In genomic region chr14:79770306-79771093, GRCm38 (mm10) we compare ENCODE assay signal across 7 mouse cellular contexts. TPM values are rescaled to one million over a fixed set of nuclear protein-coding genes. Genes with fewer than 3 reads are reported as not detected.
DNase-seq lines count a peak whose midpoint lies in the region; ATAC-seq and TF ChIP-seq lines count a peak whose summit lies in the region.

No protein-coding gene starts in this region.

- H3K9me3 ChIP-seq in forebrain, postnatal 0 days (ENCODE audit: low read length): no peaks in the 10 kb centered on the region
- no peaks in the 10 kb centered on the region for H3K9me3 ChIP-seq in liver, embryonic 16.5 days (replicated peaks; ENCODE audit: control insufficient read depth, low read length)

- H3K4me2 ChIP-seq in forebrain, postnatal 0 days (ENCODE audit: low read depth): peak overlapping the region; percentile 75
- peak overlapping the region; percentile 46 for H3K4me2 ChIP-seq in liver, embryonic 16.5 days (ENCODE audit: low read depth, low read length)

- TF ChIP-seq CTCF in forebrain, postnatal 0 days (IDR thresholded peaks at IDR 0.05; ENCODE audit: low read depth): 0 out of 2 replicates have a peak, but pooled peaks have one; percentile 1

- H3K36me3 ChIP-seq in forebrain, postnatal 0 days (ENCODE audit: insufficient read depth): 0 out of 2 replicates have a peak, but pooled peaks cover 4% of the 10 kb centered on the region
- no peaks in the 10 kb centered on the region for H3K36me3 ChIP-seq in liver, embryonic 16.5 days (ENCODE audit: control insufficient read depth, insufficient read depth)

- H3K9ac ChIP-seq in forebrain, postnatal 0 days: peak overlapping the region; percentile 65
- no peak overlapping the region for H3K9ac ChIP-seq in liver, embryonic 16.5 days (ENCODE audit: low read depth, low read length)

- WGBS in forebrain, postnatal 0 days: 2% methylated on average over 62 of the region's 62 CpGs
- WGBS in liver, embryonic 16.5 days (ENCODE audit: insufficient replicate concordance): 5% methylated on average over 62 of the region's 62 CpGs

- peaks cover 22% of the 10 kb centered on the region for H3K4me1 ChIP-seq in forebrain, postnatal 0 days (ENCODE audit: insufficient read depth)
- H3K4me1 ChIP-seq in liver, embryonic 16.5 days (ENCODE audit: control insufficient read depth, low read depth, low read length): no peaks in the 10 kb centered on the region; the same call in 1 of the 2 replicates

- H3K27ac ChIP-seq in forebrain, postnatal 0 days (ENCODE audit: low read depth, low read length): peak overlapping the region; percentile 94
- no peak overlapping the region for H3K27ac ChIP-seq in liver, embryonic 16.5 days (ENCODE audit: low read length)

- ATAC-seq in common myeloid progenitor, adult 5-6 weeks (replicated peaks; ENCODE audit: low read depth, poor library complexity, severe bottlenecking): 0 out of 2 replicates have a peak, but pooled peaks have one; percentile 1
- ATAC-seq in forebrain, postnatal 0 days: peak; percentile 39
- no peak for ATAC-seq in liver, embryonic 16.5 days (ENCODE audit: low read depth)

- no peaks in the 10 kb centered on the region; the same call in 1 of the 2 replicates for H3K27me3 ChIP-seq in forebrain, postnatal 0 days (ENCODE audit: insufficient read depth, low read length)
- peaks cover 81% of the 10 kb centered on the region for H3K27me3 ChIP-seq in liver, embryonic 16.5 days (ENCODE audit: control insufficient read depth, insufficient read depth, low read depth, low read length)

- DNase-seq in layer of hippocampus, adult 18-20 months (ENCODE audit: low spot score in 2 of 2): peak; percentile 10 to 42
- no peak for DNase-seq in layer of hippocampus, postnatal 14 days (ENCODE audit: low spot score in 2 of 2)
- DNase-seq in forebrain, postnatal 0 days: no peak
- no peak for DNase-seq in urinary bladder, postnatal 10 days (ENCODE audit: low spot score)
- no peak for DNase-seq in B cell, adult 2 months

- H3K4me3 ChIP-seq in forebrain, postnatal 0 days (ENCODE audit: low read depth, low read length): peak overlapping the region; percentile 62
- peak overlapping the region; percentile 17; the same call in 1 of the 2 replicates for H3K4me3 ChIP-seq in liver, embryonic 16.5 days (ENCODE audit: low read depth, low read length)

RNA-seq across cellular contexts. Expression of gene Pcdh8, which starts 0.6 kb away (rescaled TPM):
- 10 to 100 TPM; 86.8 to 88.3 TPM for total RNA-seq in layer of hippocampus, adult 18-20 months (2021)
- total RNA-seq in layer of hippocampus, postnatal 14 days (2021): 10 to 100 TPM; 64.4 to 77.0 TPM
- not detected in 2 replicates for total RNA-seq in common myeloid progenitor, adult 5-6 weeks (2017)
- total RNA-seq in forebrain, postnatal 0 days (2014; rRNA removed): 86.4 and 130 TPM in 2 replicates
- 41.8 and 51.5 TPM in 2 replicates for polyA plus RNA-seq in forebrain, postnatal 0 days (2015; fragmentation: Nextera tagmentation; extraction: Ambion mirVana)
- not detected in 2 replicates for polyA plus RNA-seq in liver, embryonic 16.5 days (2015; fragmentation: Nextera tagmentation; extraction: Ambion mirVana)

Comparison
In these comparisons a context has a peak if more than half of its experiments do, and no peak if none do; other contexts are left out.
1. DNase-seq: peak in layer of hippocampus, adult 18-20 months (2 of 2); none in layer of hippocampus, postnatal 14 days (0 of 2), forebrain, postnatal 0 days (single experiment), urinary bladder, postnatal 10 days (single experiment) and B cell, adult 2 months (0 of 2).
2. RNA of gene Pcdh8, which starts 0.6 kb away (total RNA-seq): 86.4 to 130 TPM in forebrain, postnatal 0 days, 86.8 to 88.3 TPM in layer of hippocampus, adult 18-20 months and 64.4 to 77.0 TPM in layer of hippocampus, postnatal 14 days; not detected in common myeloid progenitor, adult 5-6 weeks; every median in the first group is over 10 times any median in the second.